In genomic region chr6:127945725-127946124, GRCm38 (mm10) we compare ENCODE assay signal across 8 mouse cellular contexts. TPM values are rescaled to one million over a fixed set of nuclear protein-coding genes. Genes with fewer than 3 reads are reported as not detected.
DNase-seq lines count a peak whose midpoint lies in the region; ATAC-seq and TF ChIP-seq lines count a peak whose summit lies in the region.

No protein-coding gene starts in this region.

- no peak overlapping the region for H3K4me2 ChIP-seq in midbrain, embryonic 16.5 days (ENCODE audit: low read length)
- H3K4me2 ChIP-seq in stomach, embryonic 15.5 days = no peak overlapping the region

- WGBS in kidney, adult 2 months = 53% methylated on average over 9 of the region's 9 CpGs
- WGBS in midbrain, embryonic 16.5 days = 60% methylated on average over 9 of the region's 9 CpGs
- 63% methylated on average over 9 of the region's 9 CpGs for WGBS in stomach, embryonic 15.5 days

- H3K4me1 ChIP-seq in kidney, adult 2 months (ENCODE audit: control insufficient read depth, insufficient read depth, low read length) = no peaks in the 10 kb centered on the region
- H3K4me1 ChIP-seq in midbrain, embryonic 16.5 days (ENCODE audit: control insufficient read depth, insufficient read depth, low read length) = no peaks in the 10 kb centered on the region
- no peaks in the 10 kb centered on the region for H3K4me1 ChIP-seq in stomach, embryonic 15.5 days

- no peaks in the 10 kb centered on the region for H3K27me3 ChIP-seq in kidney, adult 2 months (replicated peaks; ENCODE audit: control insufficient read depth, insufficient read depth, low read length)
- no peaks in the 10 kb centered on the region for H3K27me3 ChIP-seq in midbrain, embryonic 16.5 days (ENCODE audit: control insufficient read depth, insufficient read depth, low read depth, low read length)
- no peaks in the 10 kb centered on the region for H3K27me3 ChIP-seq in stomach, embryonic 15.5 days (replicated peaks)

- H3K4me3 ChIP-seq in kidney, adult 2 months (ENCODE audit: insufficient read depth, low read depth, low read length) = no peak overlapping the region
- no peak overlapping the region for H3K4me3 ChIP-seq in midbrain, embryonic 16.5 days (ENCODE audit: low read depth, low read length)
- no peak overlapping the region for H3K4me3 ChIP-seq in stomach, embryonic 15.5 days (replicated peaks)

- no peak overlapping the region for H3K9ac ChIP-seq in midbrain, embryonic 16.5 days (ENCODE audit: low read depth, low read length)
- H3K9ac ChIP-seq in stomach, embryonic 15.5 days = no peak overlapping the region

- H3K9me3 ChIP-seq in midbrain, embryonic 16.5 days (replicated peaks; ENCODE audit: control insufficient read depth, low read length, poor library complexity, severe bottlenecking) = no peaks in the 10 kb centered on the region
- no peaks in the 10 kb centered on the region for H3K9me3 ChIP-seq in stomach, embryonic 15.5 days

- peak; percentile 91 for TF ChIP-seq CTCF in kidney, adult 2 months (conservative IDR thresholded peaks at IDR 0.05; ENCODE audit: insufficient read depth, insufficient read length, low read depth, low read length)

- intact Hi-C loops in left cerebral cortex, postnatal 4 days (cut with DNase I) = no loop called here

- no peaks in the 10 kb centered on the region for H3K36me3 ChIP-seq in kidney, adult 2 months (ENCODE audit: control insufficient read depth, insufficient read depth, low read length)
- H3K36me3 ChIP-seq in midbrain, embryonic 16.5 days (ENCODE audit: control insufficient read depth, insufficient read depth, low read length) = no peaks in the 10 kb centered on the region
- no peaks in the 10 kb centered on the region for H3K36me3 ChIP-seq in stomach, embryonic 15.5 days

- H3K27ac ChIP-seq in kidney, adult 2 months (ENCODE audit: insufficient read depth, low read depth, low read length) = no peak overlapping the region
- no peak overlapping the region for H3K27ac ChIP-seq in midbrain, embryonic 16.5 days (ENCODE audit: low read length)
- no peak overlapping the region for H3K27ac ChIP-seq in stomach, embryonic 15.5 days

- peak; percentile 48 to 49 for DNase-seq in B cell, adult 2 months
- peak; percentile 84 for DNase-seq in adrenal gland, postnatal 14 days
- peak; percentile 77 for DNase-seq in embryo, embryonic 9.5 days (ENCODE audit: extremely low spot score)
- peak; percentile 47 for DNase-seq in gastrocnemius, postnatal 25 days
- peak; percentile 72 for DNase-seq in kidney, adult 2 months
- peak; percentile 80 for DNase-seq in left cerebral cortex, postnatal 4 days

- peak; percentile 73 for ATAC-seq in midbrain, embryonic 16.5 days
- peak; percentile 59; the same call in 1 of the 2 replicates for ATAC-seq in stomach, embryonic 15.5 days (ENCODE audit: insufficient read depth, low FRiP score, low read depth)

- TF ChIP-seq POLR2A in kidney, adult 2 months (IDR thresholded peaks at IDR 0.05; ENCODE audit: low read depth, low read length) = no peak

RNA-seq across cellular contexts. Expression of gene Tspan11, which starts 58.3 kb away (rescaled TPM):
- total RNA-seq in adrenal gland, postnatal 14 days (2021) = 4.5 and 5.2 TPM in 2 replicates
- 1 to 10 TPM; 2.3 to 3.3 TPM for total RNA-seq in gastrocnemius, postnatal 25 days (2021)
- 0.78 and 1.2 TPM in 2 replicates for polyA plus RNA-seq in kidney, adult 2 months (2012; rRNA removed)
- total RNA-seq in left cerebral cortex, postnatal 4 days (2021) = 10 to 100 TPM in 1 of 2 experiments, 1 to 10 TPM in 1; 6.6 to 10.2 TPM
- 5.5 and 5.7 TPM in 2 replicates for polyA plus RNA-seq in midbrain, embryonic 16.5 days (2015; fragmentation: Nextera tagmentation; extraction: Ambion mirVana)
- polyA plus RNA-seq in stomach, embryonic 15.5 days (2015; fragmentation: Nextera tagmentation; extraction: Ambion mirVana) = 3.9 and 5.2 TPM in 2 replicates
